Mouse (Mus musculus): ENCODE results near the gene Zfp512b. TPM values are rescaled to one million over a fixed set of nuclear protein-coding genes. Genes with fewer than 3 reads are reported as not detected.

Zfp512b gene
- polyA plus RNA-seq, 1 experiment from 2014 or later: 70.9 TPM

DNA sequence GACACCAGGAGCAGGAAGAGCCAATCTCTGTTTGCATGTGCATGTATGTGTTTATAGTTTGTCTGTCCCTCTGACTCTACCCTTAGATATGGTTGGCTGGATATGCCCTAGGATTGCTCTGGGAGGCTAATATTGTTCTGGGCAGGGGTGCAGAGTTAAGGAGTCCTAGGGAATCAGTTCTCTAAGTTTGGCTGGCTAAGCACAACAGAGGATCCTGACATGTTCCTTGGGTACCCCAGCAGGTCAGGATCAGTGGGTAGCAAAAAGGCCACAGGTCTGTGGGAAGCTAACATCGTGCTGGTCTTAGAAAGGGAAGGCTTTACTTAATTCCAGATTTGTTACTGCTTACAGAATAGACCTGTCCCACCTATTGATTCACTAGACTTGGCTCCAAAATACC is 12.9 kb downstream of the Zfp512b start:
- Histone ChIP-seq H3K4me2 (no peak overlapping the region), H3K27ac (no peak overlapping the region), H3K9ac (peak overlapping the region; percentile 40; the same call in 1 of the 2 replicates), H3K4me1 (peaks cover 26% of the 10 kb centered on the region), H3K4me3 (no peak overlapping the region), H3K9me3 (no peaks in the 10 kb centered on the region), H3K27me3 (no peaks in the 10 kb centered on the region), H3K36me3 (peaks cover 24% of the 10 kb centered on the region)
- no peak for ATAC-seq (ENCODE audit: insufficient number of reproducible peaks, insufficient read depth, low FRiP score, low TSS enrichment, low read depth)
- 92% methylated on average over 1 of the region's 1 CpGs for WGBS

- WGBS: 58% methylated on average over 5 of the region's 5 CpGs
- no peak overlapping the region for H3K4me3 ChIP-seq
- no peak overlapping the region for H3K27ac ChIP-seq
- H3K4me2 ChIP-seq: no peak overlapping the region
- no peak for ATAC-seq (ENCODE audit: insufficient number of reproducible peaks, insufficient read depth, low FRiP score, low TSS enrichment, low read depth)
- H3K9ac ChIP-seq: peak overlapping the region; percentile 40
- H3K4me1 ChIP-seq: peaks cover 26% of the 10 kb centered on the region
- H3K36me3 ChIP-seq: peaks cover 23% of the 10 kb centered on the region
- H3K27me3 ChIP-seq: no peaks in the 10 kb centered on the region
- no peaks in the 10 kb centered on the region for H3K9me3 ChIP-seq
Observed at GRCm38 (mm10) chr2:181578790-181579618, 13.6 kb downstream of the Zfp512b start.

DNA sequence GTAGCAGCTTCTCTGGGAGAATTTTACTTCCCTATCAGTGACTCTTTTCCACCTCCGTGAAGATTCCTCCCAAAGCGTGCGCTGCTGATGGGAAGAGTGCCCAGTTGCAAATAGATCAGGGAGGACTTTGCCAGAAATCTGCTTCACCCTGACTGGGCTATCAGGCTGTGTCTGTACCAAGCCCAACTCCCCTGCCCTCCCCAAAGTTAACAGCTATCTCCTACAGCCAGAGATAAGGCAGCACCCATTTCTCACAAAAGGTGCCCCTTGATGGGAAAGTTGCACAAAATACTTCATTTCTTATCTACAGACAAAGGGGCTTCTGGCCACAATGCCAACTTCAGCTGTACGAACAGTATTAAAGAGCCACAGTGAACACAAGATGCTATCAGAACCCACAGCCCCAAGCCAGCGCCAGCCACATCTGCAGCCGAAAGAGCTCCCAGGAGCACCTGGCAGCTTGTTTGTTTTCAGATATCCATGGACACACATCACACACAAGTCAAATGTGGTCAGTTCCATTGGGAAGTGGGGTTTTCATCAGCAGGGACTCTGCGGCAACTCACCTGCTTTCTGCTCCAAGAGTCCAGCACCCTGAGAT is 14.5 kb downstream of the Zfp512b start:
- H3K9me3 ChIP-seq: no peaks in the 10 kb centered on the region
- peaks cover 23% of the 10 kb centered on the region for H3K36me3 ChIP-seq
- H3K9ac ChIP-seq: peak overlapping the region; percentile 47; the same call in 1 of the 2 replicates
- no peaks in the 10 kb centered on the region for H3K27me3 ChIP-seq
- no peak overlapping the region for H3K4me2 ChIP-seq
- 80% methylated on average over 7 of the region's 7 CpGs for whole genome bisulfite sequencing
- H3K27ac ChIP-seq: no peak overlapping the region
- H3K4me1 ChIP-seq: peaks cover 26% of the 10 kb centered on the region
- H3K4me3 ChIP-seq: no peak overlapping the region
- ATAC-seq (ENCODE audit: insufficient number of reproducible peaks, insufficient read depth, low FRiP score, low TSS enrichment, low read depth): no peak

DNA sequence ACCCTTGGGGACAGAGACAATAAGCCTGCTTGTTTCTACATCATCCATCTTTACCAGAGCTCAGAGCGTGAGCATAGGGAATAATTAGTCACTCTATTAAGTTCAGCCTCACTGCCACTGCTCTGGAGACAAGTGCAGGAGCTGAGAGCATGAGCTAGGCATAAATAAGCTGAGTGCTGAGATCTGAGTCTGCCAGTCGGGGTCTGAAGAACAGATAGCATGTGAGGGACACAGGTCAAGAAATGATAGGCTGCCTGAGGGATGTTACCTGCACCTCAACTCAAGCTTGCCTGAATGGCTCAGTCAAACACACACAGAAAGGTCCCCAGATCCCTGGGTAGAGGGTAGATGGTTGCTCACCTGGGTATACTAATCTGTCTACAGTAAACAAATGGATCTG is 15.5 kb downstream of the Zfp512b start:
- Histone ChIP-seq H3K4me2 (no peak overlapping the region), H3K4me1 (peaks cover 24% of the 10 kb centered on the region), H3K4me3 (no peak overlapping the region), H3K9ac (no peak overlapping the region), H3K36me3 (peaks cover 27% of the 10 kb centered on the region), H3K27me3 (no peaks in the 10 kb centered on the region), H3K9me3 (no peaks in the 10 kb centered on the region), H3K27ac (no peak overlapping the region)
- 61% methylated on average over 2 of the region's 2 CpGs for WGBS
- no peak for ATAC-seq (ENCODE audit: insufficient number of reproducible peaks, insufficient read depth, low FRiP score, low TSS enrichment, low read depth)

GRCm38 (mm10) chr2:181576613-181577012 is 16.0 kb downstream of the Zfp512b start:
- H3K27me3 ChIP-seq: no peaks in the 10 kb centered on the region
- no peaks in the 10 kb centered on the region for H3K9me3 ChIP-seq
- H3K4me1 ChIP-seq: peaks cover 22% of the 10 kb centered on the region
- no peak overlapping the region for H3K4me2 ChIP-seq
- ATAC-seq (ENCODE audit: insufficient number of reproducible peaks, insufficient read depth, low FRiP score, low TSS enrichment, low read depth): no peak
- WGBS: 86% methylated on average over 2 of the region's 2 CpGs
- no peak overlapping the region for H3K4me3 ChIP-seq
- no peak overlapping the region for H3K9ac ChIP-seq
- H3K27ac ChIP-seq: no peak overlapping the region
- peaks cover 30% of the 10 kb centered on the region for H3K36me3 ChIP-seq

DNA sequence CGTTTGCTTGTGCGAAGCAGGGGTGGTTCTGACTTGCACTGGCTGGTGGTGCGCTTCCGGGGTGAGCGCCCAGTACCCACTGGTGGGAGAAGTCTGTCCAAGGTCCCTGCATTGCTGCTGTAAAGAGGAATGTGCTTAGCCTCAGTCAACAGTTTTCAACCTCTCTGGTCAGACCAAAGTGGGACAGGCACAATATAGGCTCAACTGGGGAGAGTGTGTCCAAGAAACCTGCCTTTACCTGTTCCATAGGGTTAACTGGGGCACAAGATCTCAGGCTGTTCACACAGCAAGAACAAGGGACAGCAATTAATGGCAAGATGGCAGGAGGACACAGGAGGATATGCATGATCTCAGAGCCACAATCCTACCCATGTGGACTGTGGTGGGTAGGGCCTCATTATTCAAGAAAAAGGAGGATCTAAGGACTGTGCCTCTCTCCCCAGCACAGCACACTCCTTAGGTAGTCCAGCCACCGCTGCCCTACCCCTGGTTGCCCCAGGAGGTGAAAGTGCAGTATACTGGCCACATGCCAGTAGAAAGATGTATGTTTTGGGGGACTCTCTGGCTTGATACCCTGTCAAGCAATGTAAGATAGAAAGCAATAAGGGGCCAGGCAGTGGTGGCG is 17.6 kb downstream of the Zfp512b start:
- Histone ChIP-seq H3K9ac (no peak overlapping the region), H3K4me3 (no peak overlapping the region), H3K27ac (no peak overlapping the region), H3K9me3 (no peaks in the 10 kb centered on the region), H3K4me2 (no peak overlapping the region), H3K36me3 (peaks cover 30% of the 10 kb centered on the region), H3K4me1 (peaks cover 17% of the 10 kb centered on the region), H3K27me3 (no peaks in the 10 kb centered on the region)
- WGBS: 93% methylated on average over 7 of the region's 7 CpGs
- ATAC-seq (ENCODE audit: insufficient number of reproducible peaks, insufficient read depth, low FRiP score, low TSS enrichment, low read depth): no peak

- Histone ChIP-seq H3K4me3 (no peak overlapping the region), H3K9ac (no peak overlapping the region), H3K4me2 (no peak overlapping the region), H3K9me3 (no peaks in the 10 kb centered on the region), H3K4me1 (peaks cover 7% of the 10 kb centered on the region; the same call in 1 of the 2 replicates), H3K27me3 (no peaks in the 10 kb centered on the region), H3K27ac (no peak overlapping the region), H3K36me3 (peaks cover 30% of the 10 kb centered on the region)
- 87% methylated on average over 9 of the region's 9 CpGs for WGBS
- no peak for ATAC-seq (ENCODE audit: insufficient number of reproducible peaks, insufficient read depth, low FRiP score, low TSS enrichment, low read depth)
Observed at GRCm38 (mm10) chr2:181573961-181574360, 18.6 kb downstream of the Zfp512b start.

- H3K4me2 ChIP-seq: no peak overlapping the region
- no peak overlapping the region for H3K4me3 ChIP-seq
- no peak for ATAC-seq (ENCODE audit: insufficient number of reproducible peaks, insufficient read depth, low FRiP score, low TSS enrichment, low read depth)
- peaks cover 30% of the 10 kb centered on the region for H3K36me3 ChIP-seq
- no peak overlapping the region for H3K27ac ChIP-seq
- H3K9ac ChIP-seq: no peak overlapping the region
- peaks cover 4% of the 10 kb centered on the region; the same call in 1 of the 2 replicates for H3K4me1 ChIP-seq
- WGBS: 89% methylated on average over 15 of the region's 15 CpGs
- H3K9me3 ChIP-seq: no peaks in the 10 kb centered on the region
- no peaks in the 10 kb centered on the region for H3K27me3 ChIP-seq
Observed at GRCm38 (mm10) chr2:181572921-181573920, 19.4 kb downstream of the Zfp512b start.

DNA sequence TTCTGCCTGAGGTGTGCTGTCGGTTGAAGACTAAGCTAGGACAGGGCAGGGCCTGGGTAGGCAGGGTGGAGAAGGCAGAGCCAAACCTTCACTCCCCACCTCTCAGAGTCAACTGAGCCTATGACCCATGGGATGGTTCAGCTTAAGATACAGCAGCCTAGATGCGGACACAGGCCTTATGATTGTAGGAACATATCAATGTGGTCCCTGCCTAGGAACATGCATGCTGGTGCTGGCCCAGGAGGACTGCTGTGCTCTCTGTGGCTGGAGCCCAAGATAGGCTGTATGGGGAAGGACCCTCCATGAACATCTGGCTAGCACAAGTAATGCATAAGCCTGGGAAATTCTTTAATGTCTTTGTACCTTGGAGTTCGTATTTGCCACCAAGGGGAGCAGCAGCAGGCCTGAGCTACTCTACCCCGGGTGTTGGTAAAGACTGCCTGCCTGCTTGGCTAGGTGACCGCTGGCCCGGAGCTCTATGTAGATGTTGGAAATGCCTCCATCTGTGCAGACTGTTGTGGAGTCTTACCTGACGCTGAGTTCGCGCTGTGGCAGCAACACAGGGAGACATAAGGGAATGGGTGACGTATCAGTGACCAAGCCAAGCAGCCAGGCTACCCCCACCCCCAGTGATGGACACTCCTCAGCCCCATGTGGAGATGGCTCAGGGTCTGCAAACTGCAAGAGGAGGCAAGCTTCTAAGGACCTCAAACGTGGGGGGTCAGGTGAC is 20.5 kb downstream of the Zfp512b start:
- Histone ChIP-seq H3K4me3 (no peak overlapping the region), H3K4me1 (0 out of 2 replicates have a peak, but pooled peaks cover 4% of the 10 kb centered on the region), H3K27ac (no peak overlapping the region), H3K4me2 (no peak overlapping the region), H3K36me3 (peaks cover 30% of the 10 kb centered on the region), H3K27me3 (no peaks in the 10 kb centered on the region), H3K9me3 (no peaks in the 10 kb centered on the region), H3K9ac (no peak overlapping the region)
- ATAC-seq (ENCODE audit: insufficient number of reproducible peaks, insufficient read depth, low FRiP score, low TSS enrichment, low read depth): no peak
- 87% methylated on average over 11 of the region's 11 CpGs for WGBS

GRCm38 (mm10) chr2:181570921-181571595 is 21.5 kb downstream of the Zfp512b start:
- Histone ChIP-seq H3K9ac (no peak overlapping the region), H3K9me3 (no peaks in the 10 kb centered on the region), H3K4me1 (0 out of 2 replicates have a peak, but pooled peaks cover 4% of the 10 kb centered on the region), H3K27ac (no peak overlapping the region), H3K36me3 (peaks cover 30% of the 10 kb centered on the region), H3K27me3 (no peaks in the 10 kb centered on the region), H3K4me3 (no peak overlapping the region), H3K4me2 (no peak overlapping the region)
- WGBS: 69% methylated on average over 6 of the region's 6 CpGs
- no peak for ATAC-seq (ENCODE audit: insufficient number of reproducible peaks, insufficient read depth, low FRiP score, low TSS enrichment, low read depth)
